Mouse (Mus musculus) heart, postnatal 10 days (tissue): ENCODE measurements around the gene Tle2. TPM values are rescaled to one million over a fixed set of nuclear protein-coding genes. Genes with fewer than 3 reads are reported as not detected.

Experiments used
- DNase-seq, 2 experiments: peaks; one replicate each; pipeline ENCODE4 v3.0.0; 2021
- intact Hi-C: fragments of 180-260 bp; cut with DNase I; formaldehyde crosslinking; loops from one replicate; pipeline ENCODE4 v1.15.1; 2025
- total RNA-seq, 2 experiments: library from RNA; stranded (reverse); gene quantifications; 2 replicates each; pipeline ENCODE4 v1.2.3; 2021

The Tle2 gene
- total RNA-seq, 2 experiments from 2014 or later = 8.1 to 11.2 TPM

DNA sequence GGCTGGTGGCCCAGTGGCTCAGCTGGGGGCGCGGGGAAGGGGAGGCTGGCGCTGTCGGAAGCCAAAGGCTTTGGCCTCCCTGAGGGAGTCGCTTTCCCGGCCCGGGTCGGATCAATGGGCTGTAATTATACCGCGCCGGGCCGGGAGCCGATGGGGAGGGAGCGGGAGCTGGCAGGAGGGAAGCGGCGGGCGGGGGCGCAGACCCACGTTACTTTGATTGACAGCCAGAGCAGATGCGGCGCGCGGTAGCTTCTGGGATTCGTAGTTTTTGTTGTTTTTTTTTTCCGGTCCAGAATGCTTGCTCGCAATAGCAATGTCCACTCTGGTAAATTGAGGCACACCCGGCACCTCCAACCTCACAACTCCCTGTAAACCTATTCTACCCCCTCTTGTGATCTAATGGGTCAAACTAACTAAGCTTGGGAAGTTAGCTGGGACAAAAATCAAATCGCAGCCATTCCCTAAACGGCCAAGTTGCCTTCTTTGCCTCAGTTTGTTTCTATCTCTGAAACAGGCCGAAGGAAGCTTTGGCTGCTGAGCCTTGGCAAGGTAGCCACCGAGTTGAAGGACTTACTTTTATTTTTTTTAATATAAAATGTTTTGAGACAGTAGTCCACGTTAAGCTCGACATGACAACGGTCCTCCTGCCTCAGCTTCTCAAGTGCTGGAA lies 3.4 kb upstream of the Tle2 start:
- intact Hi-C loops = no loop called here
- DNase-seq = peak; percentile 94 to 96

DNA sequence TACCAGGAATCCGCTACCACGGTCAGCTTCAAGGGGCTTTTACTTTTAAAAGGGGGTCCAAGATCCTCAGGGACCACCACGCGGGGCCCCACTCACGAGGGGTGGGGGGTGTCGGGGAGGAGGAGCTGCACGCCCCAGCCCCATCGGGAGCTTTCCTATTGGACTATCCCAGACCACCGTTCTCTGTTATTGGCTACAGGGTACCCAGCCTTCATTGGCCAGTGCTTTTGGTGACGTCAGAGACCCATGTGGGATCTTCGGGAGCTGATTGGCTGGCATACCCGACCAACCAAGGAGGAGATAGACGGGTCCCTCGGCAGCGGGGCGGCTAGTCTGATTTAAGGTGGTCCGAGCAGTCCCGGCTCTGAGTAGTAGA lies 2.9 kb upstream of the Tle2 start:
- intact Hi-C loops = no loop called here
- peak; percentile 100 for DNase-seq

DNA sequence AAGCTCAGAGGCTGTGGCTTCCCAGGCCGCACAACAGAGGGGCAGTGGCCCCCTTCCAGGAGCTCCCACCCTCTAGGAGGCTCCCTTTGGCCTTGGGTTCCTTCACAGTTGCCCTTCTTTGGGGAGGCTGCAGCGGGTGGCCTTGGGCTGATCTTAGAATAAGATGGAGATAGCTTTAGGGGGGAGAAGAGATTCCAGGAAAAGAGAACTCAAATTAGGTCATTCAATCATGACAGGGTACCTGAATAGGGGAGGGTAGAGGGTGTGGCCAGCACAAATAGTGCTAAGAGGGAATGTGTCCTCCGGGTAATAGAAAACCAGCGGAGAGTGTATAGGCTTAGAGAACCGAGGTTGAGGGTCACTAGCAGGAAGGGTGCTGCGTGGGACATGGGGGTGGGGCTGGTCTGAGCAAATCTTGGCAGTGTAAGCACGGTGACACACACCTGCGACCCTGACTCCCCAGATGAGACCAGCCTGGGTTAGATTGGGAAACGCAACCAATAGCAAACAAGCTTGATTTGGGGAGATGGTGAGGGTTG lies 2.2 kb upstream of the Tle2 start:
- intact Hi-C loops = loop anchor here (2.0 kb wide), 1 partner anchor 27 kb away; no protein-coding TSS in a partner anchor
- DNase-seq = no peak

DNA sequence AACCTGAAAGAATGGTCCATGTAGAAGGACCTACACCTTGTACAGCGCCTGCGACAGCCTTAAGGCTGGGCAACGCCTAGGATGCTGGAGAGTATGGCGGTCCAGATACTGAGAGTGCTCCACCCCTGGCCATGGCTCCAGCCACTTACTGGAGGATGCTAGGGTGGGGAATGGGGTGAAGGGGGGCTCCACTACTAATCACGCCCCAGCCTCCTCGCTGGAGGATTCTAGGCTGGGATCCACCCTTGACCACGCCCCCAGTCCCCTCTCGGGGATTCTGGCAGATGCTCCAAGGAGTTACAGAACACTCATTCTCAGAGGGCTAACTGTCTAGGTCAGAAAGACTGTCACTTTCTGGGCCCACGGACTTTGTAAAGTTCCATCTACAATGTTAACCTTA lies 1.4 kb upstream of the Tle2 start:
- intact Hi-C loops = loop anchor here (2.0 kb wide), 1 partner anchor 26 kb away; no protein-coding TSS in a partner anchor
- peak; percentile 61 to 69 for DNase-seq

DNA sequence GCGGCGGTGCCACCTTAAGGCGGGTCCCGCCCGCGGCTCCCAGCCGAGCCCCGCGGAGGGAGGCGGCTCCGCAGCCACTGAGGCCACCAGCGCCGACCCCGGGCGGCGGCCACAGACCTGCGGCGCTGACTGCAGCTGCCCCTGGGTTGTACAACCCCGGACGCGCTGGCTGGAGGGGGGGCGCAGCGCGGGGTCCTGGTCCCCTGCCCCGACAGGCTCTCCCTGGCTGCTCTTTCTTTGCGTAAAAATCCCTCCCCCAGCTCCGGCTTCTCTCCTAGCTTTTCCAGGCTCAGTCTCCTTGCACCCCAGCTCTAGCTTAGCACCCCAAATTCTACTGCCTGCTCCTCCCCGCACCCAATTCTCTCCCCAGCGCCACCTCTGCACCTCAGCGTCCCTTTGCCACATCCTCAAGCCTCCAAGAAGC lies 859 bp downstream of the Tle2 start:
- DNase-seq = peak; percentile 54 to 62
- intact Hi-C loops = no loop called here

DNA sequence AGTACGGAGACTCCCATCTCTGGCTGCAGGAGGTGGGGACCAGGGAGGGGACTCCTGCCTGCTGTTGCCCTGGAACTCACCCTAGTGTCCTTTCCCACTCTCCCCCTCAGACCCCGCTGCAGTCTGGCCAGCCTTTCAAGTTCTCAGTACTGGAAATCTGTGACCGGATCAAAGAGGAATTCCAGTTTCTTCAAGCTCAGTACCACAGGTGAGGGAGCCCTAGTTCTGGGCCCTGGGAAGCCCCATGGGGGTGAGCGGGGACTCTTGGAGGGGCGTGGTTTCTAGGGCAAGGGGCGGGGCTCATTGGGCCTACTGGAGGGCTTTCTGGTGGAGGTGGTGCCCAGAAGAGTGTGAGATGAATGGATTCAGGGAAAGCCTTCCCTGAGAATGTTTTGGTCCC lies 1.3 kb downstream of the Tle2 start:
- intact Hi-C loops = no loop called here
- DNase-seq = peak in 1 of 2 experiments; percentile 18

DNA sequence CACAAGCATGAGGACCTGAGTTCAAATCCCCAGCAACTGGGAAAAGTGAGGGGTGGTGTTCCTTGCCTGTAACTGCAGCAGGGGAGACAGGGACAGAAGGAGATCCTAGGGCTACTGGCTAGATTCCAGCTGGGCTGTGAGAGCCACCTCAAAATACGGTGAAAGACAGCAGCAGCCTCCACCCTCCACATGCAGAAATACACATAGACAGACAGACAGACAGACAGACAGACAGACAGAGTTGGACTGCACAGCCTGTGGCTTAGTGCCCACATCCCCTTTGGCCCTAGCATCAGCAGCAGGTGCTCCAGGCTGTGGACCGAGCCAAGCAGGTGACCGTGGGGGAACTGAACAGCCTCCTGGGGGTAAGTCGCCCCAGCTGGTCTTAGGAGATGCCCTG lies 5.6 kb downstream of the Tle2 start:
- intact Hi-C loops = no loop called here

DNA sequence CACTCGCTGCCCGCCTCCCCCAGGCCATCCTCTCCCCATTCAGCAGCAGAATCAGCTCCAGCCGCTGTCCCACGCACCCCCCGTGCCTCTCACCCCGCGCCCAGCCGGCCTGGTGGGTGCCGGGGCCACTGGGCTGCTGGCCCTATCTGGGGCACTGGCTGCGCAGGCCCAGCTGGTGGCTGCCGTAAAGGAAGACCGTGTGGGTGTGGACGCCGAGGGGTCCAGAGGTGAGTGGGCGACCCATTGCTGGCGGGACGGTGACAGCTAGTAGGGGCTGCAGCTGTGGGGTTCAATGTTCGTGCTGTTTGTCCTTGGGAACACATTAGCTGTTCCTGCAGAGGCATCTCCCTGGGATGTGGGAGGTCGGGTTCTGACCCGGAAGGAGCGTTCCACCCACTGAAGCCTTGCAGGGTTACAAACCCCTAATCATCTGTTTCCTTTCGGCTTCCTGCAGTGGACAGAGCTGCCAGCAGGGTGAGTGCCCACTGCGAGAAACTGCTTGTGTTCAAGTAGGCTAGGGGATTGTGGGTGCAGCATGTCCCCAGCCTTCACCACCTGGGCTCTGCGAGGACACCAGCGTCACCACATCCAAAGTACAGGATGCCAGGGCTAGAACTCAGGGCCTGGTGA lies 6.2 kb downstream of the Tle2 start:
- intact Hi-C loops = no loop called here
- DNase-seq = peak in 1 of 2 experiments; percentile 18

More for the DNA sequence above, 5.6 kb downstream of the Tle2 start:
- DNase-seq = no peak

DNA sequence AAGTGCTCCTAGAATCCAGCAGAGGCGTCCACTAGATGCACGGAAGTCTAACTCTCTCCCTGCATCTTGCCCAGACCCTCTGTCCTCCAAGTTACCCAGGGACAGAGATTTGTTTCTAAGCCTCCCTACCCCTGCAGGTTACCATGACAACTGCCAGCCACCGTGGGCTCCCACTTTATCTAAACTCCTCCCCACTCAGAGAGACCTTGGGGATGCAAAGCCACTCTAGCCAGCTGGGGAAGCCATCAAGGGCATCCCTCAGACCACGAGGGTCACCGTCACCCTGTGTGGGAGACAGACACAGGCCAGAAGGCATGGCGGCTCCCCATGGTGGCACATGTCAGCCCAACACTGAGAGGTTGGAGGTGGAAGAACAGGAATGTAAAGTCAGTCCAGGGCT lies 9.0 kb downstream of the Tle2 start:
- DNase-seq = no peak
- intact Hi-C loops = no loop called here

DNA sequence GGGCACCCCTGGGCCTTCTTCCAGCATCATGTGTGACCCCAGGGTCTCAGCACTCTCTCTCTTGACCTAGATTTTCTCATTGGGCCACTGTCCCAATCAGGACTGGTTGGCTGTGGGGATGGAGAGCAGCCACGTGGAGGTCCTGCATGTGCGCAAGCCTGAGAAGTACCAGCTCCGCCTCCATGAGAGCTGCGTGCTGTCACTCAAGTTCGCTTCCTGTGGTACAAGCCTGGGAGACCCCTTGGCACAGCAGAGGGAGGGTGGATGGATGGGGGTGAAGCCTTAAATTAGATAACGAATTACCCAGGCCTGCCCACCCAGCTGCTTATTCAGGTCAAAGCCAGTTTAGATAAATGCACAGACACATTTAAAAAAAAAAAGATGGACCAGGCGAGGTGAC lies 14.4 kb downstream of the Tle2 start:
- intact Hi-C loops = no loop called here
- DNase-seq = no peak

DNA sequence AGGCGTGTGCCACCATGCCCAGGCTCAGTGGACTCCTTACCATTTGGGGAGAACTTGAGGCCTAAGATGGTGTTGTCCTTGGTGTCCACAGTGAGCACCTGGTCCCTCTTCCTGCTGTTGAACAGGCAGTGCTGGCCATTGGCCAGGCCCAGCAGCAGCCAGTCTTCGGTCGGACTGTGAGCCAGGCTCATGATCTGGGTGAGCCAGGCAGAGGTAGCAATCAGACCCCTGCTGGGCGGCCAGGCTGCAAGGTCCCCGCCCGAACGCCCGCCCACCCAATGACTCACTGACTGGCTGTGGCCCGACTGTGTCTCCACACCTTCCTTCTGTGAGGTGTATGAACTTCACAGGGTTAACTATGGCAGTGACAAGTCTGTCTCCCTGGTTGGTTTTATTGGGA lies 17.5 kb downstream of the Tle2 start:
- no peak for DNase-seq
- intact Hi-C loops = no loop called here

DNA sequence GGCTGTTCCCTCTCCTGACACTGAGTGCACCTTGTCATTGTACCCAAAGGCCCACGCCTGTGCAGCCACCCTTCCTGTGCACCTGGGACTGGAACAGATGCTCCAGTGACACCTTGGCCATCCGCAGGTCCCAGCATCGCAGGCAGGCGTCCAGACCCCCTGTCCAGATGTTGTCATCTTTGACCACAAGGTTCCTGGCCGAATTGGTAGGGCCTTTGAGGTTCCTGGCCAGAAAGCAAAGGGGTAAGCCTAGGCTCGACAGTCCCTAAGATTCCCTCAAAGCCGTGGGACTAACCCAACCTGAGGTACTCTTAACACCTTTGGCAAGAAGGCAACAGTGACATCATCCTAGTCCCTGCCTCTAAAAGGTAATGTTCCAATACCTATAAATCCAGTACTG lies 18.3 kb downstream of the Tle2 start:
- intact Hi-C loops = no loop called here
- no peak for DNase-seq

DNA sequence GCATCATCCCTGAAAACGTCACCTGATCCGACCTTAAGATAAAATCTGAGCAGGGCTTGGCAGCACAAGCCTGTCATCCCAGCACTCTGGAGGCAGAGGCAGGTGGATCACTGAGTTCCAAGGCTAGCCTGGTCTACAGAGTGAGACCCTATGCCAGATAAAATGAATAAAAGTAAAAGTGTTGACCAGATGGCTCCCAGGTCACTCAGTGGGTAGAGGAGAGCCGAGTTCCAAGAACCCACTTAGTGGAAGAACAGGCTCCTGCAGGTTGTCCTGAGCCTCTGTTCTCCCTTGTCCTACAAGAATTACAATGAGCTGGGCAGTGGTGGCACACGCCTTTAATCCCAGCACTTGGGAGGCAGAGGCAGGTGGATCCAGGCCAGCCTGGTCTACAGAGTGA lies 18.9 kb downstream of the Tle2 start:
- intact Hi-C loops = no loop called here
- no peak for DNase-seq

DNA sequence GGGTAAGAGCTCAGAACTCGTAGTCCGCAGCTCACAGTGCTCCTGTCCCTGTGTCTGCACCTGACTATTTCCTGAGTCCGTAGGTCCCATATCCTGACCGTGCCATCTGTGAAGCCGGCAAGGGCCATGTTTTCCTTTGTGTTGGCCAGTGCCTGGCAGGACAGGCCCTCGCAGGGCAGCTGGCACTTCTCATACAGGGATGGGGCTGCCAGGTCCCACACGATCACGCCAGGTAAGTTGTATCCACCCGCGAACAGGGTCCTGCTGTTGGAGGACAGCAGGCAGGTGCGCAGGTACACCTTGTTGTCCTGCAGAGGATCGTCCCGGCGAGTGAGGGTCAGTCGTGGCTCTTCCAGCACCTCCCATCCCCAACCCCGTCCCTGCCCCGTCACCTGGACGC lies 19.6 kb downstream of the Tle2 start:
- intact Hi-C loops = no loop called here

DNA sequence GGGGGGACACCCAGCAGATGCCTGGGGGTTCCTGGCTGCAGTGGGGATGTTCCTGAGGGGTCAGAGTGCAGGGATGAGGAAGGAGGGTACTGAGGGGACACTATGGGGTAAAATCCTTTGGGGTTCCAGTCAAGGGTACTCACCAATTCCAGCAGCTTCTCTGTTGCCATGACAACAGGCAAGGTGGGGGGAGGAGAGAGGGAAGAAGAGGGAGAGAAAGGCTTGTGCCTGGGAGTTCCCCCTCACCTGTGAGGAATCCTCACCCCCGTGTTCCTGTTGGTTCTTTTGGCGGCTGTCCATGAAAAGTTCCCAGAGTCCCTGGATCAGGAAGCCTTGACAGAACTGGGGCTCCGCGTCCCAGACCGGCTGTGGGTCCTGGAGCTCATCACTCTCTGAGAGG lies 21.2 kb downstream of the Tle2 start:
- intact Hi-C loops = no loop called here
- DNase-seq = no peak

More for the DNA sequence above, 19.6 kb downstream of the Tle2 start:
- no peak for DNase-seq

DNA sequence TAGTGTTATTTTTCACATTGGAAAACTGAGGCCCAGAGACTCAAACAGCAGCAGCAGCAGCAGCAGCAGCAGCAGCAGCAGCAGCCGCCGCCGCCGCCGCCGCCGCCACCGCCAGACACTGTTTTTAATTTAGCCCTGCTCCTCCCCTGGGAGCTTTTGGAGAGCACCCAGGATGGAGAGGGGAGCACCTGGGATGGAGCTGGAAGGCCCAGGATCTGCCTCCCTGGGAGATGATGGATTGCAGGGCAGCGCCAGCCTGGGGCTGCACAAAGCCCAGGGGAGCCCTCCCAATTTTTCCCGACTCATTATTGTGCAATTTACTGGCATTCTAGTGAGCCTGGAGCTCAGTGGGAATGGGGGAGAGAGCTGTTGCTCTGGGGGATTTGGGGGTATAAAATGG lies 22.2 kb downstream of the Tle2 start:
- intact Hi-C loops = no loop called here
- DNase-seq = peak; percentile 48 to 50

DNA sequence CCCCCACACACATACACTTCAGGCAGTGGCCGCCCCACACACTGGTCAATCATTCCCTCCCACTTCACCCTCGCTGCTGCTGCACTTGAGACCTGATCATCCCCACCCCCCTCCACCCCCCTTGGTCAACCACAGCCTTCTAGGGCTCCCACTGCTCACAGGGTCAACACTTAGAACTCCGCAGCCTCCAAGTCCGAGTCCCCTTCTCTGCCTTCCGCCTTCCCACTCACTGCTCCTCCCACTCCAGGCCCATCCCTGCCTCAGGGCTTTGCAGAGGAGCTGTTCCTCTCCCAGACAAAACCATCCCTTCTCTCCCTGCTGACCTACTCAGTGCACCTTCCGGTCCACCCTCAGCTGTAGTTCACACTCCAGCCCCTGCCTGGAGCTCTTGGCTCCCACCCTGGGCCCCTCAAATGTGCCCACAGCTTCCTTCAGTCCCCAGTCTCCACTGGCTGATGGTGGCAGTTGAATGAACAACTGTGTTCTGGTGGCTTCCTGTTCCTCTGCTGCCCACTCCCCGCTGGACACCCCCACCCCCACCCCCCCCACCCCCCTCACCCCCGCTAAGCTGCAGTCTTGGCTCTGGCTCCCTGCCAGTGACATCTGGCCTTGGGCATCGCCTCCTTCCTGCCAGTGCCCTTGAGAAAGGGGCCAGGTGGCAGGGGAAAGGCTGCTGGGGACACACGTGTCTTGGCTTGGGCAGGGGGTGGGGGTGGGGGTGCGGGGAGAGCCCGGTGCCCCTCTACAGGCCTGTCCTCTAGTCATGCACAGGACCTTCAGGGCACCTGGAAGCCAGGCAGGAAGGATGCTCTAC lies 23.0 kb downstream of the Tle2 start:
- peak; percentile 61 for DNase-seq
- intact Hi-C loops = no loop called here

DNA sequence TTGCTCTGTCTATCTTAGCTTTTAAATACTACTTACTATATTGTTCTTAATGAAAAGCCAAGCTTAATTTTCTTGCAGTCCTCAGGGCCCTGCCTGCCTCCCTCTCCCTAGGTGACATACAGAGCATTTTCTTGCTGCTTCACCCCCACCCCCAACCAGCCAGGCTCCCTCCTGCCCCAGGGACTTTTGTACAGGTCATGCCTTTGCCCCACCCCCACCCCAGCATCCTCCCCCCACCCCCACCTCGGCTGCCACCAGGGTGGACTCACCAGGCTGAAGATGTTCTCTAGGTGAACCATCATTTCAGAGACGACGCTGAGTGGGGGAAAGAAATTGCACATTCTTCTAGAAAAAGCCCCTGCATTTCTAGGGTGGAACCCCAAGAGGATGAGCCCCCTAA lies 24.0 kb downstream of the Tle2 start:
- no peak for DNase-seq
- intact Hi-C loops = loop anchor here (2.0 kb wide), 1 partner anchor 26 kb away; no protein-coding TSS in a partner anchor

DNA sequence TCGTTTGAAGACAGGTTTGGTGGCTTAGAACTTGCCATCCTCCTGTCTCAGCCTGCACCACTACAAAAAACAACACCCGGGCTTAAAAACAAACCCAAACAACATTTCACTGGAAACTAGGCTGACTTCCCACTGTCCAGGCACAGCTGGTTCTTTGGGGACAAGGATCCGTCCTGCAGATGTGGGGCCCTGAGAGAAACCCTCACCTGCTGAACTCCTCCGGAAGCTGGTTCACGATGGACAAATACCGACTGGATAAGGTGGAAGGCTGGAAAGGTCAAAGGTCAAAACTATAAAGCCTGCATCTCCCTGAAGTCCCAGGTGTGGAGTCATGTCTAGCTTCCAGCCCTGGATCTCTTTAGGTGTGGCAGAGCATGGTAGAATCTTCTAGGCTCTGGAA lies 24.5 kb downstream of the Tle2 start:
- intact Hi-C loops = loop anchor here (2.0 kb wide), 1 partner anchor 26 kb away; no protein-coding TSS in a partner anchor
- DNase-seq = no peak

DNA sequence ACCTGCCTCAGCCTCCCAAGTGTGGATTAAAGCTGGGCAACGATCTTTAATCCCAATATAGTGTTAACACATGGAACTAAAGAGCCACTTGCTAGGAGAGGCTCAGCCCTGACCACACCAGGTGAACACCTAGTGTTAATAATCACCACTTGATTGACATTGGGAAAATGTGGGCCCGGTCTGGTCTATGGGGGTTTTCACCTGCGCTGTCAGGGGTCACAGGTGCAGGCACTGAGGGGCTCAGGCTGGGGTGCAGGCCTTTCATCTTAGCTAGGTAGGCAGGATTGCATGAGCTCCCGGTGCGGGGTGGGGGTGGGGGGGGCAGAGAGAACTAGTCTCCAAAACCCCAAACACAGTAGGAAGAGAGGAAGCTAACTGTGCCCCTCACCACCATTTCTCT lies 25.3 kb downstream of the Tle2 start:
- intact Hi-C loops = loop anchor here (2.0 to 10.0 kb wide), 2 partner anchors 27 to 45 kb away; partner anchors contain the start of gene Aes

DNA sequence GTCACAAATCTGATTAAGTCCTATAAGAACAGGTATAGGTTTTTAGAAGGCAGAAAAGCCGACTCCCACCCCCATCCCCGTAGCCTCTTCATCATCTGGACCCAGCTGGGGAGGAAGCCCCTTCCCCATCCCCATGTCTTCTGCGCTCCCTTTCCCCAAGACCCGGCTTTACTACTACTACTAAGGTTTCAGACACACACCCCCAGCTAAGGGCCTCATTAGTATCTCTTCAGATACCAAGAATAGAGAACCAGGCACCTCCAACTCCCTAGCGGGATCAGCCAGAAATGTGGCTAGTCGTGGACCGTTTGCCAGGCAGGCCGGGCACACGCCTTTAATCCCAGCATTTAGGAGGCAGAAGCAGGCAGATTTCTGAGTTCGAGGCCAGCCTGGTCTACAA lies 25.7 kb downstream of the Tle2 start:
- intact Hi-C loops = loop anchor here (10.0 kb wide), 1 partner anchor 45 kb away; the partner anchor contains the start of gene Aes
- DNase-seq = no peak

More for the DNA sequence above, 25.3 kb downstream of the Tle2 start:
- no peak for DNase-seq
